Mouse (Mus musculus) forebrain, embryonic 14.5 days (tissue): Measurements from ENCODE around the gene Intu. TPM values are rescaled to one million over a fixed set of nuclear protein-coding genes. Genes with fewer than 3 reads are reported as not detected.

Experiments
- microRNA-seq: library from miRNA; unstranded; fragments of <30 nt; microRNA quantifications from one replicate; pipeline ENCODE4, GENCODE M21; 2016
- polyA plus RNA-seq: library from polyadenylated mRNA; unstranded; fragments of >200 nt; fragmentation: Nextera tagmentation; extraction: Ambion mirVana; gene quantifications from 2 replicates; pipeline ENCODE4 v1.2.1, GENCODE M21; 2014

The Intu gene
- polyA plus RNA-seq, 1 experiment from 2014 or later, result 4.6 TPM

Small RNA genes within 50 kb of the gene (microRNA-seq; reads per million reads assigned to microRNA genes)
- gene Gm23810, result not detected

Other genes with a start within 250 kb of the Intu start
- gene Slc25a31, start 177.6 kb downstream of the Intu start, polyA plus RNA-seq, result 0.25 TPM in 1 of 2 replicates, not detected in the other
- gene Hspa4l, start 213.2 kb downstream of the Intu start, polyA plus RNA-seq, result 38.2 and 46.0 TPM in 2 replicates